Mouse (Mus musculus) embryonic fibroblast, embryonic 13.5 days (primary cell): ENCODE measurements around the gene Itgad. TPM values are rescaled to one million over a fixed set of nuclear protein-coding genes. Genes with fewer than 3 reads are reported as not detected.
A peak's percentile ranks its signal among the peaks of the same experiment; 100 is the strongest.

Source experiments
- H3K27ac ChIP-seq: 2 replicates; pipeline ENCODE4 v1.5.1; 2012; ENCODE audit warnings: low read length, control low read depth, inconsistent platforms; ENCODE audit not compliant: insufficient read depth
- H3K4me1 ChIP-seq: 2 replicates; pipeline ENCODE4 v1.6.1; 2011; ENCODE audit warnings: low read length; ENCODE audit not compliant: control insufficient read depth, insufficient read depth
- H3K4me3 ChIP-seq: 2 replicates; pipeline ENCODE4 v1.5.1; 2011; ENCODE audit warnings: mild to moderate bottlenecking, control low read depth, low read length; ENCODE audit not compliant: insufficient read depth
- CTCF ChIP-seq: IDR thresholded peaks from 2 replicates; pipeline ENCODE4 v1.5.1; 2011; ENCODE audit warnings: mild to moderate bottlenecking, control low read depth, low read length, moderate library complexity, borderline replicate concordance; ENCODE audit not compliant: insufficient read depth
- POLR2A ChIP-seq: IDR thresholded peaks from 2 replicates; pipeline ENCODE4 v1.6.1; 2011; ENCODE audit warnings: low read depth, mild to moderate bottlenecking, control low read depth, low read length, moderate library complexity
- polyA plus RNA-seq: library from polyadenylated mRNA; stranded (reverse); fragments of >200 nt; gene quantifications from 2 replicates; pipeline ENCODE4 v1.2.4, GENCODE M21; 2011; ENCODE audit warnings: low read depth; ENCODE audit not compliant: missing spikeins, insufficient read length

Itgad gene
- polyA plus RNA-seq, 1 experiment: not detected

- no peaks in the 10 kb centered on the region for H3K4me1 ChIP-seq
- no peak overlapping the region for H3K27ac ChIP-seq
- H3K4me3 ChIP-seq: no peak overlapping the region
- TF ChIP-seq POLR2A: no peak
- TF ChIP-seq CTCF: no peak
These were observed 55.6 kb downstream of the Itgad start for GRCm38 (mm10) chr7:128209826-128210225.

GRCm38 (mm10) chr7:128219952-128220351, 65.8 kb downstream of the Itgad start:
- no peaks in the 10 kb centered on the region for H3K4me1 ChIP-seq
- no peak for TF ChIP-seq CTCF
- no peak overlapping the region for H3K4me3 ChIP-seq
- H3K27ac ChIP-seq: no peak overlapping the region

GRCm38 (mm10) chr7:128220936-128221335, 66.8 kb downstream of the Itgad start:
- H3K4me3 ChIP-seq: no peak overlapping the region
- TF ChIP-seq CTCF: no peak
- no peak for TF ChIP-seq POLR2A
- no peak overlapping the region for H3K27ac ChIP-seq
- H3K4me1 ChIP-seq: no peaks in the 10 kb centered on the region

GRCm38 (mm10) chr7:128231741-128232140, 77.6 kb downstream of the Itgad start:
- Histone ChIP-seq H3K4me1 (peaks cover 2% of the 10 kb centered on the region; the same call in 1 of the 2 replicates), H3K4me3 (no peak overlapping the region), H3K27ac (no peak overlapping the region)
- TF ChIP-seq POLR2A (no peak), CTCF (no peak)

GRCm38 (mm10) chr7:128234796-128235195, 80.6 kb downstream of the Itgad start:
- peak; percentile 8; the same call in 1 of the 2 replicates for TF ChIP-seq POLR2A
- no peak for TF ChIP-seq CTCF
- peaks cover 8% of the 10 kb centered on the region for H3K4me1 ChIP-seq

GRCm38 (mm10) chr7:128235481-128235880, 81.3 kb downstream of the Itgad start:
- Histone ChIP-seq H3K4me1 (peaks cover 8% of the 10 kb centered on the region), H3K4me3 (no peak overlapping the region), H3K27ac (no peak overlapping the region)
- no peak; the same call in 1 of the 2 replicates for TF ChIP-seq POLR2A
- no peak for TF ChIP-seq CTCF

More at GRCm38 (mm10) chr7:128234796-128235195, 80.6 kb downstream of the Itgad start:
- Histone ChIP-seq H3K27ac (no peak overlapping the region), H3K4me3 (no peak overlapping the region)

- peaks cover 8% of the 10 kb centered on the region for H3K4me1 ChIP-seq
- no peak overlapping the region for H3K27ac ChIP-seq
- TF ChIP-seq POLR2A: no peak
- no peak for TF ChIP-seq CTCF
- H3K4me3 ChIP-seq: no peak overlapping the region
These were observed 82.2 kb downstream of the Itgad start for GRCm38 (mm10) chr7:128236426-128236825.

GRCm38 (mm10) chr7:128236856-128237592, 82.8 kb downstream of the Itgad start, which contains the start of gene Armc5:
Armc5 (plus strand) TSS chr7:128237342.
- Histone ChIP-seq H3K27ac (peak within 1 kb of the TSS; percentile 97), H3K4me1 (peaks cover 8% of the 10 kb centered on the region), H3K4me3 (peak within 1 kb of the TSS; percentile 95)
- TF ChIP-seq CTCF (peak; percentile 37; the same call in 1 of the 2 replicates), POLR2A (peak; percentile 35; the same call in 1 of the 2 replicates)

- peak overlapping the region; percentile 95 for H3K4me3 ChIP-seq
- peaks cover 8% of the 10 kb centered on the region for H3K4me1 ChIP-seq
- TF ChIP-seq CTCF (no peak), POLR2A (no peak)
- H3K27ac ChIP-seq: peak overlapping the region; percentile 97
These were observed 83.4 kb downstream of the Itgad start for GRCm38 (mm10) chr7:128237593-128237926.

GRCm38 (mm10) chr7:128237927-128238778, 84.0 kb downstream of the Itgad start, which contains the start of gene 9130023H24Rik:
9130023H24Rik (minus strand) TSS chr7:128238031.
- TF ChIP-seq CTCF (no peak), POLR2A (peak; percentile 96)
- Histone ChIP-seq H3K4me3 (peak within 1 kb of the TSS; percentile 95), H3K27ac (peak within 1 kb of the TSS; percentile 97), H3K4me1 (peaks cover 8% of the 10 kb centered on the region)
